Mouse (Mus musculus): ENCODE measurements around the gene Thsd7a.

GRCm38 (mm10) chr6:12419070-12419469 is 330.1 kb downstream of the Thsd7a start:
- no peak for TF ChIP-seq CTCF (IDR thresholded peaks at IDR 0.05; ENCODE audit: borderline replicate concordance, control insufficient read depth, extremely low read depth, insufficient read depth, low read length, poor library complexity)
- no peak for TF ChIP-seq POLR2A (IDR thresholded peaks at IDR 0.05; ENCODE audit: control insufficient read depth, extremely low read depth, insufficient read depth, low read length, poor library complexity)

Measured in thymus, adult 2 months (tissue).